Mouse (Mus musculus): ENCODE results near the gene Foxn1.

DNA sequence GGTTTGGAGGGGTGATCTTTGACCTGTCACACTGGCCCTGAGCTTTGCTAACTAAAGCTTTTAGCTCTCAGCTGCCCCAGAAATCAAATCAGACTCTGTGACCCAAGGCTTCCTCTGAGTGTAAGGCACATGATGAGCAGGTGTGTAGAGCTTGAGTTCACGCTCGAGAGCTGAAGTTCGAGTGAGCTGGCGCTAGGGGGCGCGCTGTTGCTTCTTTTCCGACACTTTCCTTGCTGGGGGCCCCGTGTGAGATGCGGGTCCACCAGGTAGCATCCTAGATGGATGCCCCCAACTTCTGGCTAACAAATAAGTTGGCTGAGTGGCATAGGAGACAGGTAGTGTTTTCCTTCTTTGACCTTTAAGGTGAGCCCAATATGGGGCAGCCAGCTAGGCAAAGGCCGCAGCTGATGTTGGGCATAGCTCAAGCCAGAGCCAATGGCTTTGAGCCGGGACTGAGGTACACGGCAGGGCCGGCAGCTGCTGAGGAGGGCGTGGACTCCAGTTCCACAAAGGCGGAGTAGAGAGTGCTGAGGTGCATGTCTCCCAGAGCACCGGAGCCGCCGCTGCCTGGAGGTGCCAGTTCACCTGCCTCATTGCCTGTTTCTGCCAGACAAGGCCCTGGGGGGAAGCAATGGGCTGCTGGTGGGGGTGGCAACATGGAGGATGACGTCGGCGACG lies 27.9 kb downstream of the Foxn1 start:
- no peak for TF ChIP-seq GATA1 (IDR thresholded peaks at IDR 0.05; ENCODE audit: borderline replicate concordance, low read length)
- no peak for TF ChIP-seq FLI1 (IDR thresholded peaks at IDR 0.05; ENCODE audit: low read length)
